14 mouse cellular contexts compared by ENCODE assay signal in the genomic region with DNA sequence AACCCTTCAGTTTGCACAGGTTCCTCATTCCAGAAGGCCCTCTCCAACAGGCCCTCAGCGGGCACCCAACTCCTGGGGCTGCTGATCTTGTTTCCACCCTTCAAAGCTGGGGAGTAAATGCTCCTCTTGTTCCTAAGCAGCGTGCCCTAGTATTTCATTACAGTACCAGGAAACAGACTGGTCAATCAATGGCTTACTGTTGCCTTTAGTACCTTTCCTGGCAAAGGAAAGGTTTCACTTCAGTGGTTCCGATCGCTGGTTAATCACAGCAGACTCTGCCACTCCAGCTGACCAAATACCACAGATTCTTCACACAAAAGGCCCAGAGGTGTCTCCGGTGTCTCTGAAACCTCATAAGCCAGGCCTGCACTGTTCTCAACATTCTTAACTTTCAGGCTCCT.
DNase-seq lines count a peak whose midpoint lies in the region; ATAC-seq and TF ChIP-seq lines count a peak whose summit lies in the region.
"Had no signal": no experiment of that assay in that cellular context is flagged by ENCODE, and none has a peak within 500 bp of the region (broad histone marks: within the 10 kb centered on the region; RNA-seq: fewer than 3 reads in every experiment).

No protein-coding gene starts in this region.

- ATAC-seq in heart, embryonic 15.5 days (replicated peaks; ENCODE audit: insufficient number of reproducible peaks, insufficient read depth, low FRiP score, low read depth) = no peak
- no peak for ATAC-seq in frontal cortex, adult (ENCODE audit: low TSS enrichment)
- ATAC-seq in midbrain, embryonic 11.5 days (ENCODE audit: low FRiP score) = no peak

- H3K27ac ChIP-seq in heart, embryonic 15.5 days = peak overlapping the region; percentile 39
- peak overlapping the region; percentile 7; the same call in 1 of the 2 replicates for H3K27ac ChIP-seq in ES-Bruce4 (ENCODE audit: insufficient read depth, low read length)
- peak overlapping the region; percentile 68 for H3K27ac ChIP-seq in brown adipose tissue, adult 24 weeks (replicated peaks; ENCODE audit: low read depth, low read length)
- H3K27ac ChIP-seq in midbrain, embryonic 11.5 days (ENCODE audit: low read depth, low read length) = no peak overlapping the region
- H3K27ac ChIP-seq: hindbrain, embryonic 15.5 days; liver, embryonic 15.5 days; neural tube, embryonic 12.5 days had no signal

- 49% methylated on average over 5 of the region's 5 CpGs for WGBS in heart, embryonic 15.5 days
- WGBS in midbrain, embryonic 11.5 days = 74% methylated on average over 5 of the region's 5 CpGs

- H3K36me3 ChIP-seq in heart, embryonic 15.5 days = peaks cover 6% of the 10 kb centered on the region; the same call in 1 of the 2 replicates
- 0 out of 2 replicates have a peak, but pooled peaks cover 2% of the 10 kb centered on the region for H3K36me3 ChIP-seq in ES-Bruce4 (ENCODE audit: control insufficient read depth, insufficient read depth, low read length, poor library complexity, severe bottlenecking)
- no peaks in the 10 kb centered on the region for H3K36me3 ChIP-seq in midbrain, embryonic 11.5 days (ENCODE audit: control insufficient read depth, insufficient read depth, low read length)
- H3K36me3 ChIP-seq: hindbrain, embryonic 15.5 days; neural tube, embryonic 12.5 days had no signal

- intact Hi-C loops in heart, postnatal 10 days (cut with DNase I) = no loop called here

- no peak overlapping the region for H3K9ac ChIP-seq in heart, embryonic 15.5 days
- H3K9ac ChIP-seq in ES-Bruce4 (ENCODE audit: low read depth, poor library complexity, severe bottlenecking) = no peak overlapping the region
- H3K9ac ChIP-seq in midbrain, embryonic 11.5 days (ENCODE audit: low read length) = no peak overlapping the region
- H3K9ac ChIP-seq: hindbrain, embryonic 15.5 days; liver, embryonic 15.5 days; neural tube, embryonic 12.5 days had no signal

- H3K9me3 ChIP-seq in heart, embryonic 15.5 days (replicated peaks) = no peaks in the 10 kb centered on the region
- H3K9me3 ChIP-seq in ES-Bruce4 (replicated peaks; ENCODE audit: control insufficient read depth, insufficient read depth, low read length, poor library complexity, severe bottlenecking) = no peaks in the 10 kb centered on the region
- no peaks in the 10 kb centered on the region for H3K9me3 ChIP-seq in midbrain, embryonic 11.5 days (ENCODE audit: control insufficient read depth, low read length)
- H3K9me3 ChIP-seq: hindbrain, embryonic 15.5 days; liver, embryonic 15.5 days; neural tube, embryonic 12.5 days had no signal

- H3K4me1 ChIP-seq in heart, embryonic 15.5 days (replicated peaks) = peaks cover 31% of the 10 kb centered on the region
- peaks cover 3% of the 10 kb centered on the region for H3K4me1 ChIP-seq in ES-Bruce4 (ENCODE audit: control insufficient read depth, insufficient read depth, low read length)
- H3K4me1 ChIP-seq in brown adipose tissue, adult 24 weeks (ENCODE audit: control insufficient read depth, insufficient read depth, insufficient read length, low read length) = peaks cover 34% of the 10 kb centered on the region; the same call in 1 of the 2 replicates
- H3K4me1 ChIP-seq in midbrain, embryonic 11.5 days (ENCODE audit: control insufficient read depth, insufficient read depth, low read length) = no peaks in the 10 kb centered on the region
- H3K4me1 ChIP-seq: hindbrain, embryonic 15.5 days; neural tube, embryonic 12.5 days had no signal

- no peak for TF ChIP-seq POLR2A in ES-Bruce4 (IDR thresholded peaks at IDR 0.05; ENCODE audit: insufficient read depth, low read length)

- TF ChIP-seq EP300 in ES-Bruce4 (IDR thresholded peaks at IDR 0.05; ENCODE audit: insufficient read depth, low read depth, low read length) = no peak

- no peaks in the 10 kb centered on the region for H3K27me3 ChIP-seq in heart, embryonic 15.5 days
- H3K27me3 ChIP-seq in ES-Bruce4 (ENCODE audit: control insufficient read depth, insufficient read depth, low read length, poor library complexity, severe bottlenecking) = no peaks in the 10 kb centered on the region
- no peaks in the 10 kb centered on the region for H3K27me3 ChIP-seq in midbrain, embryonic 11.5 days (ENCODE audit: control insufficient read depth, insufficient read depth, low read length)
- H3K27me3 ChIP-seq: hindbrain, embryonic 15.5 days; liver, embryonic 15.5 days; neural tube, embryonic 12.5 days had no signal

- no peak for TF ChIP-seq CTCF in ES-Bruce4 (IDR thresholded peaks at IDR 0.05; ENCODE audit: low read depth, low read length)

- no peak for DNase-seq in heart, postnatal 10 days
- DNase-seq in kidney, postnatal 10 days = peak; percentile 36
- DNase-seq in spleen, postnatal 14 days (ENCODE audit: low spot score in 2 of 2) = no peak
- DNase-seq in midbrain, embryonic 11.5 days (ENCODE audit: low spot score, missing footprints) = no peak
- DNase-seq: cerebellum, postnatal 36 days; layer of hippocampus, adult 9-11 months; midbrain, embryonic 14.5 days had no signal

- no peak overlapping the region for H3K4me3 ChIP-seq in heart, embryonic 15.5 days
- H3K4me3 ChIP-seq in ES-Bruce4 (ENCODE audit: low read depth, low read length) = no peak overlapping the region
- no peak overlapping the region for H3K4me3 ChIP-seq in brown adipose tissue, adult 24 weeks (ENCODE audit: insufficient read depth, low read depth, low read length)
- no peak overlapping the region for H3K4me3 ChIP-seq in midbrain, embryonic 11.5 days (ENCODE audit: low read depth, low read length)
- H3K4me3 ChIP-seq: hindbrain, embryonic 15.5 days; liver, embryonic 15.5 days; neural tube, embryonic 12.5 days had no signal

- no peak overlapping the region for H3K4me2 ChIP-seq in heart, embryonic 15.5 days
- no peak overlapping the region for H3K4me2 ChIP-seq in midbrain, embryonic 11.5 days
- H3K4me2 ChIP-seq: hindbrain, embryonic 15.5 days; liver, embryonic 15.5 days; neural tube, embryonic 12.5 days had no signal
